Mouse (Mus musculus) layer of hippocampus, postnatal 36 days (tissue): Measurements from ENCODE around the gene Dcakd. TPM values are rescaled to one million over a fixed set of nuclear protein-coding genes. Genes with fewer than 3 reads are reported as not detected.
A peak's percentile ranks its signal among the peaks of the same experiment; 100 is the strongest.

ENCODE experiments used
- DNase-seq, 2 experiments: peaks; one replicate each; pipeline ENCODE4 v3.0.0; 2022
- total RNA-seq, 2 experiments: library from RNA; stranded (reverse); gene quantifications; 2 replicates each; pipeline ENCODE4 v1.2.3; 2021

Gene Dcakd
- total RNA-seq, 2 experiments from 2014 or later, result 88.9 to 96.1 TPM

- DNase-seq, result no peak
Observed at GRCm38 (mm10) chr11:103046286-103046685, 18.2 kb upstream of the Dcakd start.

GRCm38 (mm10) chr11:103043982-103044381 lies 15.8 kb upstream of the Dcakd start:
- DNase-seq, result no peak

- DNase-seq, result no peak
Observed at GRCm38 (mm10) chr11:103042828-103043227, 14.7 kb upstream of the Dcakd start.

- DNase-seq, result peak in 1 of 2 experiments; percentile 42
Observed at GRCm38 (mm10) chr11:103038037-103038436, 9.9 kb upstream of the Dcakd start.

- DNase-seq, result no peak
Observed at GRCm38 (mm10) chr11:103036881-103037465, 8.8 kb upstream of the Dcakd start.

- no peak for DNase-seq
Observed at GRCm38 (mm10) chr11:103035007-103035406, 6.9 kb upstream of the Dcakd start.

- peak in 1 of 2 experiments; percentile 54 for DNase-seq
Observed at GRCm38 (mm10) chr11:103033030-103033429, 4.9 kb upstream of the Dcakd start.

- DNase-seq, result no peak
Observed at GRCm38 (mm10) chr11:103027570-103028175, 460 bp downstream of the Dcakd start.

GRCm38 (mm10) chr11:103026901-103027300 lies 1.2 kb downstream of the Dcakd start:
- no peak for DNase-seq

GRCm38 (mm10) chr11:103023974-103024373 lies 4.2 kb downstream of the Dcakd start:
- no peak for DNase-seq

- no peak for DNase-seq
Observed at GRCm38 (mm10) chr11:103020713-103021335, 7.3 kb downstream of the Dcakd start.

- no peak for DNase-seq
Observed at GRCm38 (mm10) chr11:103019325-103019724, 8.8 kb downstream of the Dcakd start.

GRCm38 (mm10) chr11:103018860-103019259 lies 9.3 kb downstream of the Dcakd start:
- no peak for DNase-seq

GRCm38 (mm10) chr11:103017661-103018060 lies 10.5 kb downstream of the Dcakd start:
- no peak for DNase-seq

GRCm38 (mm10) chr11:103016930-103017329 lies 11.2 kb downstream of the Dcakd start:
- peak; percentile 97 for DNase-seq

GRCm38 (mm10) chr11:103015881-103016825 lies 12.0 kb downstream of the Dcakd start:
- DNase-seq, result no peak

GRCm38 (mm10) chr11:103011206-103011497 lies 17.0 kb downstream of the Dcakd start:
- DNase-seq, result no peak

- no peak for DNase-seq
Observed at GRCm38 (mm10) chr11:103010454-103011205, 17.5 kb downstream of the Dcakd start.

- no peak for DNase-seq
Observed at GRCm38 (mm10) chr11:103009208-103009607, 18.9 kb downstream of the Dcakd start.

- DNase-seq, result no peak
Observed at GRCm38 (mm10) chr11:103008558-103008957, 19.6 kb downstream of the Dcakd start.

- no peak for DNase-seq
Observed at GRCm38 (mm10) chr11:103007001-103007340, 21.2 kb downstream of the Dcakd start.

GRCm38 (mm10) chr11:103006286-103007000 lies 21.7 kb downstream of the Dcakd start:
- DNase-seq, result no peak
